Mouse (Mus musculus) adrenal gland, adult 18-20 months (tissue): ENCODE data around the gene 1700025C18Rik. TPM values are rescaled to one million over a fixed set of nuclear protein-coding genes. Genes with fewer than 3 reads are reported as not detected.

Experiments
- DNase-seq, 2 experiments: peaks; one replicate each; pipeline ENCODE4 v3.0.0; 2021 to 2022; ENCODE audit warnings: low spot score in 2 of 2
- total RNA-seq, 2 experiments: library from RNA; stranded (reverse); gene quantifications; 1 replicate in 1 of 2; 2 replicates in 1 of 2; pipeline ENCODE4 v1.2.3; 2021

1700025C18Rik gene
- total RNA-seq, 2 experiments from 2014 or later, result not detected

- DNase-seq, result no peak
Observed at GRCm38 (mm10) chr2:165078605-165079004, 11.9 kb downstream of the 1700025C18Rik start.

DNA sequence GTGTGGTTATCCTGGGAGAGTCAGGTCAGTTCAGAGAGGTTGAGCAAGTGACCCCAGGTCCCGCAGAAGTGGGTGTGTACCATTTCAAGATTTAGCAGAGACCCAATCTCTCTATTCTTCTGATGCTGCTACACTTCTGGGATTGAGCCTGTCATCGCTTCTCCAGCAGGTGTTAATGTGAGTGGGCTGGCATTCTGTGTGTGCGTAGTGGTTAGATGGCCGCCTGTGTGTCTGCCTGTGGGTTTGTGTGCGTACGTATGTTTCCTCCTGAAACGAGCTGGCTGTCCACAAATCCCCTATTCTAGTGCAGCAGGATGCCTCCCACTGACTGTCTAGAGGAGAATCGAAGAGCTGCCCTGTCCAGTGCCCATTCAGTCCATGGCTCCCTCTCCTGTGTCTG is 12.5 kb downstream of the 1700025C18Rik start:
- DNase-seq, result no peak

DNA sequence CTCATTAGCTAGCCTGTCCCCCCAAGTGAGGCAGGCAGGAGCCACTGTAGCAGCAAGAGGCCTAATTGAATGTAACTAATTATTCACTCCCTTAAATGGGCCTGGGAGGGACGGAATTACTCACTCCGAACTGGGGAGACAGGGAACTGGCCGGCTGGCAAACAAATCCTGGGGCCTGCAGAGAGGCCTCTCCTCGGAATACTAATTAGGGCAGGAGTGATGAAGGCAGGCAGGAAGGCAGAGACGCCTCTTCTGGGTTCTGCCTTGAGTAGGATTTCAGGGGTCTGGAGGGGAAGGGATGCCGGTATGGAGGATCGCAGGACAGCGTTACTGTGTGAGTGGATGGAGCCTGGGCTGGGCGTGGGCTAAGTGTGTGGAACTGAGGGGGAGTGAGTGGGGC is 13.5 kb downstream of the 1700025C18Rik start:
- DNase-seq, result no peak

DNA sequence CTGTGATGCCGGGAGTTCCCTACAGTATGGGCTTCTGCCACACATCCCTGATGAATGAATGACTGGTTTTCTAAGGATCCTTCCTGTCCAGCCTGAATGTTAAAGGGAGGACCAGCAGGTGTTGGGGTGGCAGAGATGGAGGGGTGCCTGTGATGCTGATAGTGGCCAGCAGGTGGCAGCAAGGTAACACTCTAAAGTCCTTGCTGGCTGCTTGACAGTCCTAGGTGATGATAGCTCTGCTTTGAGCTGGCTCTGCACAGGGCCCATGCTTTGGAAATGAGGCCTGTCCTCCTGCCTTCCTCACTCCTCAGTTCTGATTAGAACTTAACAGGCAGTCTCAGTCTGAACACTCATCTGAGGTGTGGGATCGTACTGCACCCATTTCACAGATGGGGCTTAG is 15.6 kb downstream of the 1700025C18Rik start:
- peak; percentile 82 to 83 for DNase-seq

GRCm38 (mm10) chr2:165074081-165074884 is 16.3 kb downstream of the 1700025C18Rik start:
- no peak for DNase-seq

- no peak for DNase-seq
Observed at GRCm38 (mm10) chr2:165073381-165073781, 17.2 kb downstream of the 1700025C18Rik start.

DNA sequence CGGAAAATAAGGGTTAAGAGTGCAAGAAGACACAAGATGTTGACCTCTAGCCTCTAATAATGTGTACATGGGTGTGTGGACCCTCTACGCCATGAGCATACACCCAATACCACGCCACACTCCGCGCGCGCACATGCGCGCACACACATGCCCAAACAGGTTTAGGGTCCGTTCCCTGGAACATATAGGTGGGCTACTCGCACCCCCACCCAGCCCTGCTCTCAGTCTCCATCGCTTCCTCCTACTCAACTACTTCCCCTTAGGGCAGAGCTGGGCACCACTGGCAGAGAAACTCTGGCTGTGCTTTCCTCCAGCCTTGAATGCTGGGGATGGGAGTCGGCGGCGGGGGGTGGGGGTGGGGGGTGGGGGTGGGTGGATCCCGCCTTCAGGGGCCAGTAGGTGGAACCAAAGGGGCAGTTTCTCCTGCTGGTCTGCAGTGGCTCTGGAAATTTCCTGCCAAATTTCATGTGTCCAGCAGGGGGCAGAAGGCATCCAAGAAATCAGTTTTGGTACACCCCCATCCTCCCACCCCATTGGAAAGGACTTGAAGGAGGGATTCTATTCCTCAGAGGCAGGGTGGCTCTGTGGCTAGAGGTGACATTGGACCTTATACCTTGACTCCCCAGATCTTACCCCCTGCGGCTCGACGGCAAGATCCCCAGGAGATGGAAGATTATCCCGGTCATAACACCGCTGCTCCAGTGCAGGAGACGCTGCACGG is 20.3 kb downstream of the 1700025C18Rik start:
- peak; percentile 54 to 59 for DNase-seq

DNA sequence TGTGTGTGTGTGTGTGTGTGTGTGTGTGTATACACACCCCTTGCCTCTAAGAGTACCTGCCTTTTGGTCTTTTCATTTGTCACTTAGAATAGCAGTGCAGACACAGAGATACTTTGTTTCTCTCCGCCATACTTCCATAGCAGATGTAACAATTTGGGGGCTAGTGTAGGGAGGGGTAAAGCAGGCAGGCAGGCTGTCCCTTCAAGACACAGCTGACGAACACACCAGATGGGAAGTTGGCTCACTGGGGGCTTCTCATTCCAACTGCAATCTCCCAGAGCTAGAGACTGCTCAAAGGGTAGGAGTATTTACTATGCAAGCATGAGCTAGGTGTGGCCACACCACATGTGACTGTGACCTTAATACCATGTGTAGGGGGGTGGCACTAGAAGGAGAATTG is 21.7 kb downstream of the 1700025C18Rik start:
- DNase-seq, result no peak

- DNase-seq, result no peak
Observed at GRCm38 (mm10) chr2:165064489-165064888, 26.1 kb downstream of the 1700025C18Rik start.

GRCm38 (mm10) chr2:165061638-165062433 is 28.7 kb downstream of the 1700025C18Rik start:
- no peak for DNase-seq

DNA sequence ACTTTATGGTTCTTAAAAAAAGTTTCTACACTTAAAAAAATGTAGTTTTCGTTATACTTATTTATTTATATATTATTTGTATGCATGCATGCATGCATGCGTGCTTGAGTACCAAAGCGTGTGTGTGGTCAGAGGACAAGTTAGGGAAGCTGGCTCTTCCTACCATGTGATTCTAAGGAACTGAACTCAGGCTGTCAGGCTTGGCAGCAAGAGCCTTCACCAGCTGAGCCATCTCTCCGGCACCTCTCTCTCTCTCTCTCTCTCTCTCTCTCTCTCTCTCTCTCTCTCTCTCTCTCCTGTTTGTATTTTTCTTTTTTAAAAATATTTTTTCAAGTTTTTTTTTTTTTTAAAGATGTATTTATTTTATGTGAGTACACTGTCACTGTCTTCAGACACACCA is 30.6 kb downstream of the 1700025C18Rik start:
- DNase-seq, result no peak

DNA sequence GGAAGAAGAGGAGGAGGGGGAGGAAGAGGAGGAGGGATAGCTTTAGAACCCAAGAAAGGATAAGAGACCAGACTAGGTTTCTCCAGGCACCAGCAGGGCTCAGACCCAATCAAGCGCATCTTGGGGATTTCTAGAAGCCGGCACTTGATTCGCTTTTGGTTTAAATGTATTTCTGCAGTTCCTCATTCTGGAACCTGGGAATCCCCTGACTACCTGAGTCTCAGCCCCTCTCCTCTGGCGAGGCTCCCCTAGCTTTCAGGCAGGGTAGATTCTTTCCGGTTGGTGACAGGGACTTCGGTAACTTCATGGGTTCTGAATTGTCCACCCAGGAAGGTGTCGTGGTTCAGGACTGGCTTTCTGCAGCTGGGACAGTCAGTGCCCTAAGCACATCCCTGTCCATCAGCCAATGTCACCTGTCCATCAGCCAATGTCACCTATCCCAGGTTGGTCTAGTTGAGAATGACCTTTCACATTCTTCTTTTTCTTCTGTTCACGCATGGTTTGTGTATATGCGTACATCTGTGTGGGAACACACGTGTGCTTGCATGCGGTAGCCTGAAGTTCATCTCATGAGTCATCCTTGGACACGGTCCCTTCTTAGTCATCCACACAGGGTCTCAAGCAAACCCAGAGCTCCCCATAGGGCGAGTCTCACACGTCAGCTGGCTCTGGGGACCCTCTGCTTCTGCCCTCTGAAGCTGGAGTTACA is 34.0 kb downstream of the 1700025C18Rik start:
- no peak for DNase-seq

GRCm38 (mm10) chr2:165055905-165056304 is 34.6 kb downstream of the 1700025C18Rik start:
- DNase-seq, result no peak

DNA sequence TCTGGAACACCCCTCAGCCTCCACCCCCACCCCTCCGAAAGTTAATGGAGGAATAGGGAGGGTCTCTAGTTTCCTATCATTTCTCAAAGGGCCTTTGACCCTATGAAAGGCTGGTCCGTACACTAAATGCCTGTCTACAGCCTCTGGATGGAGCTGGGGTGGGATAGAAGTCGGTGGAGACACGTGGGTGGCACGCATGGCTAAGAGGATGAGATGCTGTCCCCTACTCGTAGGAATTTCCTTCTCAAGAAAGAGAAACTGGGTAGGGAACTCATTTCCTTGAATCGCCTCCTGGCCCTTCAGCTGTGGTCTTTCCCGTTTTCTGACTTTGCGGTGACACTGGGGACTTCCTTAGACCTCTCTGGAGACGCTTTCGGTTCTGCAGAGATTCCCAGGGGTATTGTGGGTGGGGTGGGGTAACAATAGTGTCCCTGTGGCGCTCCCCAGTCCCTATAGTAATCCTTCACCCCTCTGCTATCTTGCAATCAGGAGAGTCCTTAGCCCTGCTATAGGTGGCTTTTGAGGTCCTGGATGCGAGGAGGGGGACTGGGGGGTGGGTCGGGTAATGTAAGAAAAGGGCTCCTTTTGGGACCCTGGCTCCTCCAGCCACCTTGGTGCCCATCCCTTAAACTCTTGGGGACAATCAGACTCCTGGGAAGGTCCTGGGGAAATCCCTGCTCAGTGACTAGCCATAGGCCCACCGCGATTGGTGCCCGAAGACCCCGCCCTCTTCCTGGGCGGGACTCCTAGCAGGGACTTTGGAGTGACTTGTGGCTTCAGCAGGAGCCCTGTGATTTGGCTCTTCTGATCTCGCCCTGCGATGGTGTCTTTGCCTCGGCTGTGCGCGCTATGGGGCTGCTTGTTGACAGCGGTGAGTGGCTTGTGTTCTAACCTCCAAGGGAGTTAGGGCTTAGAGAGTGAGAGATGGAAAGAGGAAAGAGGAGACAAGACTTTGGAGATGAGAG is 35.4 kb downstream of the 1700025C18Rik start, which contains the start of gene Cd40:
Gene Cd40, plus strand, starts transcription at position 740 of the 965 bp plus-strand sequence.
- peak; percentile 32 to 61 for DNase-seq

DNA sequence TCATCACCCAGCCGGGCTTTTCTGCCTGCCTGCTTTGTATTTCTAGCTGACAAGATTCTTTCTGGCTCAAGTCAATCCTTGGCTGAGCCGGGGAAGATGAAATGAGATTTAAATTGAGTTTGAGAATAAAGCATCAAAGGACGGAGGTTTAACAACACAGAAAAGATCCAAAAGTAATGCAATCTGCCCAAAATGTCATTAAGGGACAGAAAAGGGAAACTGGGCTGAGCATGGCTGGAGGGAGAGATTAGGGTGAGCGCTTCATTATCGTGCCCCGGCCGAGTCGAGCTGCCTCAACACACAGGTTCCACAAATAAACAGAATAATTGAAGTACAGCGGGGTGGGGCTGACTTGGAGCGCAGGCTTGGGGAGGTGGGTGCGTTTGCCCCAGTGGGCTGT is 39.0 kb downstream of the 1700025C18Rik start:
- DNase-seq, result no peak

- DNase-seq, result no peak
Observed at GRCm38 (mm10) chr2:165050826-165051548, 39.6 kb downstream of the 1700025C18Rik start.

GRCm38 (mm10) chr2:165049044-165049443 is 41.5 kb downstream of the 1700025C18Rik start:
- DNase-seq, result no peak

DNA sequence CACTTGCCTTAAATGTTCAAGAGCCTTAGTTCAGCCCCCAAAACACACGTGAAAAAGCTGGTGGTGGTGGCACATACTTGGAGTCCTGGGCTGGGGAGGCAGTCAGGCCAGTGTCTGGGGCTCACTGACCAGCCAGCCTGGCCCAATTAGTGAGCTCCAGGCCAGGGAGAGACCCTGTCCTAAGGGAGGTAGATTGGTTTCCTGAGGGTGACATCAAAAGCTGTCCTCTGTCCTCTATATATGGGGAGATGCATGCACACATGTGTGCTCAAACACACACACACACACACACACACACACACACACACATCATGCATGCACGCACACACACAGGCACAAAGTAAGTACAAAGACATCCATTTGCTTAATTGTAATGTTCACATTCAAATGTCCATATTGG is 46.8 kb downstream of the 1700025C18Rik start:
- no peak for DNase-seq

DNA sequence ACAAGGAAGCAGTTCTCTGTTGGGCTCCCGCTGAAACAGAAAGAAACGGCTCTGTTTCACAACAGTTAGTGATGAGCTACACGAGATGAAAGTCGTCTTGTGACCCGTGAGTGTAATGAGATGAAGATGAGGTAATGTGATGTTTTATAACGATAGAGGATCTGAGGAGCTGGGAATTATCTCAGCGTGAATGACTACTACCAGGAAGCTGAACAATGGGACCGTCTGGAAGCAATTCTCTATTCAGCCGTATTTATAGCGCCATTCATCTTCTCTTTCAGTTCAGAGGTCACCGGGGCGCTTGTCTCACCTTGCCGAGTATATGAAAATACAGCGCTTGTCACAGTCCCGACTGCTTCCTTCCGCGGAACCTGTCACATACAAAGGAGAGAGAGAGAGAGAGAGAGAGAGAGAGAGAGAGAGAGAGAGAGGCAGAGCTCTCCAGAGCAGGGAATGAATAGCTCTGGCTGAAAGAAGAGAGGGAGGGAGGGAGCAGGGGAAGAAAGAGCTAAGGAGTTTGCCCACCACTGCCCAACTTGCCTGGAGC is 47.4 kb downstream of the 1700025C18Rik start:
- no peak for DNase-seq
